Mouse (Mus musculus) small intestine, adult 2 months (tissue): ENCODE results near the gene Lingo4.

Experiments used
- CTCF ChIP-seq: fragments of 200-500 bp; IDR thresholded peaks from 2 replicates; pipeline ENCODE4 v1.5.1; 2012; ENCODE audit warnings: low read depth, mild to moderate bottlenecking, control low read depth, inconsistent platforms, low read length, moderate library complexity, mixed read lengths; ENCODE audit not compliant: insufficient replicate concordance, insufficient read length; ENCODE audit errors: extremely low read depth
- POLR2A ChIP-seq: fragments of 200-500 bp; IDR thresholded peaks from 2 replicates; pipeline ENCODE4 v1.6.1; 2012; ENCODE audit warnings: low read depth, mild to moderate bottlenecking, control low read depth, inconsistent platforms, low read length, moderate library complexity

DNA sequence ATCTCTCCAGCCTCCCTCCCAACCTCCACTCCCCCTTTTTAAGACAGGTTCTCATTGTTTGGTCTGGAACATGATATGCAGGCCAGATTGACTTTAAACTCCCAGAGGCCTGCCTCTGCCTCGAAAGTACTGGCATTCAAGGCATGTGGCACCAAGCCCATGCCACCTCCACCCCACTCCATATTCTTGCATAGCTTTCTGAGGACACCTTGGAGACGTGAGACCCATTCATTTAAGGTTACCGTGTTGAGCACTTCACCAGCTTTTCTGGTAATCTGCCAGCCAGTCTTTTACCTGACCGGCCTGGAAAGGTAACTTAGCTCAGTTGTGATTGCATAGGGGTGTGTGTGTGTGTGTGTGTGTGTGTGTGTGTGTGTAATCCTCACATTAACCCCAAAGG is 7.2 kb downstream of the Lingo4 start:
- TF ChIP-seq POLR2A (no peak), CTCF (no peak)
